Mouse (Mus musculus) heart, embryonic 11.5 days (tissue): ENCODE measurements at regions not wholly inside any gene's neighbourhood (a gene's known extent, or its start where the extent isn't known, plus 50 kb on each side); places are given as distances from the start of the nearest gene placed in this dataset.
A peak's percentile ranks its signal among the peaks of the same experiment; 100 is the strongest.
"Not testable (repeated sequence)": the region's sequence is repeated elsewhere in the genome, so short reads cannot be mapped to it uniquely, and the experiment has no call there.

Experiments
- ATAC-seq: fragments of 200-750 bp; cut with Nextera tagmentation; replicated peaks from 2 replicates; pipeline ENCODE4 v1.8.0; 2017; ENCODE audit warnings: moderate library complexity; ENCODE audit not compliant: insufficient number of reproducible peaks, low FRiP score, low TSS enrichment
- H3K27ac ChIP-seq: fragments of 300-500 bp; sonication (generic); 2 replicates; pipeline ENCODE4 v1.5.1; 2014; ENCODE audit warnings: mild to moderate bottlenecking, low read depth, low read length
- H3K27me3 ChIP-seq: fragments of 300-500 bp; sonication (generic); 2 replicates; pipeline ENCODE4 v1.6.1; 2014; ENCODE audit warnings: mild to moderate bottlenecking, low read length, mixed read lengths; ENCODE audit not compliant: control insufficient read depth, insufficient read depth
- H3K36me3 ChIP-seq: fragments of 300-500 bp; sonication (generic); 2 replicates; pipeline ENCODE4 v1.6.1; 2014; ENCODE audit warnings: mild to moderate bottlenecking, low read length, moderate library complexity, mixed read lengths; ENCODE audit not compliant: control insufficient read depth, insufficient read depth
- H3K4me1 ChIP-seq: fragments of 300-500 bp; sonication (generic); 2 replicates; pipeline ENCODE4 v1.6.1; 2014; ENCODE audit warnings: low read length; ENCODE audit not compliant: control insufficient read depth, insufficient read depth
- H3K4me2 ChIP-seq: fragments of 300-500 bp; sonication (generic); 2 replicates; pipeline ENCODE4 v1.6.1; 2014; ENCODE audit warnings: mild to moderate bottlenecking, moderate library complexity
- H3K4me3 ChIP-seq: fragments of 300-500 bp; sonication (generic); 2 replicates; pipeline ENCODE4 v1.5.1; 2014; ENCODE audit warnings: low read depth, low read length
- H3K9ac ChIP-seq: fragments of 300-500 bp; sonication (generic); 2 replicates; pipeline ENCODE4 v1.6.1; 2014; ENCODE audit warnings: mild to moderate bottlenecking, low read depth, low read length, moderate library complexity
- H3K9me3 ChIP-seq: fragments of 300-500 bp; sonication (generic); replicated peaks from 2 replicates; pipeline ENCODE4 v1.6.1; 2016; ENCODE audit warnings: low read length; ENCODE audit not compliant: control insufficient read depth
- whole genome bisulfite sequencing: fragments of 180-500 bp; shearing (Covaris S2); extraction: QIAGEN DNeasy Blood & Tissue Kit; methylation state at CpG from one replicate; pipeline ENCODE4 v1.1.7; 2014; ENCODE audit not compliant: insufficient replicate concordance; 5-methylcytosine and 5-hydroxymethylcytosine counted together

DNA sequence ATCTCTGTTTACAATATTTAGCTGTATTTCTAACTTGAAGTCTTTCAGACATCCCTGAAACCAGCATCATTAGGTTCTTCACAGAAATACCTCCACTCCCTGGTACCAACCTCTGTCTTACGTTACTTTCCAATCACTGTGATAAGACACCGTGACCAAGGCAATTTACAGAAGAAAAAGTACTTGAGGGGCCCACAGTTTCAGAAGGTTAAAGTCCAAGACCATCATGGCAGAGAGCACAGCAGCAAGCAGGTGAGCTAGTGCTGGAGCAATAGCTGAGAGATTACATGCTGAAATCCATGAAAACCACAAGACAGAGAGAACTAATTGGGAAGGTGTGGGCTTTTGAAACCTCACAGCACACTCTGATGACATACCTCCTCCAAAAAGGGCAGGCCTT lies 84.9 kb upstream of the Tgm3 start:
- ATAC-seq, result no peak

DNA sequence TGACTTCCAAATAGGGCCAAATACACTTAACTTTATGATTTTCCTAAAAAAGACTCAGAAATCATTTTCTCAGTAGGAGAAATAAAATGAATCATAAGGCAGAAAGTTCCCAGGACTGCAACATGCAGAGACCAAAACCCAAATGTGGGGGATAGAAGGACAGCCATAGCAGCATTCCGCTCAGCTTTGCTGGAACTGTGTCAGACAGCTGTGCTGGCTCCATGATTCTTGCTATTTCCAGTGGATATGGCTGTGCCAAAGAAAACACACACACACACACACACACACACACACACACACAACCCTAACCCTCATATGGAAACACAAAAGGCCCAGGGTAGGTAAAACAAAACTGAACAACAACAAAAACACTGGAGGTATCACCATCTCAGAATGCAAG lies 78.6 kb upstream of the Tgm3 start:
- H3K9me3 ChIP-seq, result no peaks in the 10 kb centered on the region
- no peak for ATAC-seq
- H3K4me3 ChIP-seq, result no peak overlapping the region
- H3K9ac ChIP-seq, result no peak overlapping the region
- H3K36me3 ChIP-seq, result no peaks in the 10 kb centered on the region
- no peaks in the 10 kb centered on the region for H3K27me3 ChIP-seq
- no peak overlapping the region for H3K27ac ChIP-seq
- H3K4me2 ChIP-seq, result no peak overlapping the region
- WGBS, result 81% methylated on average over 1 of the region's 1 CpGs
- no peaks in the 10 kb centered on the region for H3K4me1 ChIP-seq

More for the DNA sequence above, 84.9 kb upstream of the Tgm3 start:
- H3K27me3 ChIP-seq, result no peaks in the 10 kb centered on the region
- 62% methylated on average over 2 of the region's 2 CpGs for WGBS
- no peak overlapping the region for H3K4me3 ChIP-seq
- no peak overlapping the region for H3K9ac ChIP-seq
- no peak overlapping the region for H3K27ac ChIP-seq
- no peak overlapping the region for H3K4me2 ChIP-seq
- H3K36me3 ChIP-seq, result no peaks in the 10 kb centered on the region
- no peaks in the 10 kb centered on the region for H3K4me1 ChIP-seq
- no peaks in the 10 kb centered on the region for H3K9me3 ChIP-seq

DNA sequence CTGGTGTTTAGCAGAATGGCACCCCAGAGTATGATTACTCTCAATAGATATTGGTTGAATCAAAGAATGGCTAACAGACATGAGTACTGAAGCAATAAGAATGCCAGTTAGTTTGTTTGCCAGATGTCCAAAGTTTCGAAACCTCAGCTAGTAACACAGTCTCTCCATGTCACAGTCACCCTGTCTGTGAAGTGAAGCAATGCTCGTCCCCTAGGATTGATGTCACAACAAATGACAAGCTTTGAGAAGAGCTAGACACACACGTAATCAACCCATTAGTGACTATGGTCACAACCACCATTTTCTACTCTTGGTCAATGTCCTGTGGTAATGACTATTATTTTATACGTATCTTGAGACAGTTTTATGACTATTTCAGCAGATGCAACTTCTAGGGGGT lies 69.3 kb upstream of the Tgm3 start:
- Histone ChIP-seq H3K4me1 (no peaks in the 10 kb centered on the region), H3K27ac (no peak overlapping the region), H3K4me3 (no peak overlapping the region), H3K27me3 (no peaks in the 10 kb centered on the region), H3K36me3 (no peaks in the 10 kb centered on the region), H3K4me2 (no peak overlapping the region), H3K9ac (no peak overlapping the region), H3K9me3 (no peaks in the 10 kb centered on the region; the same call in 1 of the 2 replicates)
- WGBS, result 79% methylated on average over 4 of the region's 4 CpGs
- no peak for ATAC-seq

DNA sequence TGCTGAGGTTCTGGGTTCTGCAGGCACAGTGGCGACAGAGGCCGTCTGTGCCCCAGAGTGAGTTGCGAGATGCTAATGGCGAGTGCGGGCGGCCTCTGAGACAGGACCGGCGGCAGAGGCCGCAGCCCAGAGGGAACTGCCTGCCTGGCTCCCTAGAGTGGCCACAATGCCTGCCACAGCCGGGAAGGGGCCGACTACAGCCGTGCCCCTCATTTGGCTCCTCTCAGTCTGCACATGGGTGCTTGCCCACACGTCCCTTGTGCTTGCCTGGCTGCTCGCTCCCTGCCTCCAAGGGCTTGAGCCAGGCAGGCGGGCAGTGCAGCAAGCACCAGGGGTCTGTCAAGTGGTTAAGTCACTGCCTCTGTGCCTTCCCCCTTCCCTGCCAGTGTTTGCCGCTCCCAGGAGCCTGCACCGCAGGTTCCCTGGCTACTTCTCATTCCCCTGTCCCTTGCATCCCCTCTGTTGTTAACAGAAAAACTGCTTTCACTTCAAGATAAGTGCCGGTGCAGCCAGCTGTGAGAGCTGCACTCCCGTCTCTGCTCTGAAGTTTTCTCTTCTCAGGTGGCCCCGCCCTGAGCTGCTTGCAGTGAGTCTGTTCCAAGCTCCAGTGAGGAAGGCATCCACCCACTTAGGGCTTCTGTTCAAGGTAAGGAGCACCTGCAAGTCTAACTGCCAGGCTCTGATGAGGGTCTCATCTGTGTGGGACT lies 64.1 kb upstream of the Tgm3 start:
- Histone ChIP-seq H3K27ac (peak overlapping the region; percentile 58), H3K36me3 (no peaks in the 10 kb centered on the region), H3K9me3 (no peaks in the 10 kb centered on the region; the same call in 1 of the 2 replicates), H3K4me2 (peak overlapping the region; percentile 61), H3K4me1 (no peaks in the 10 kb centered on the region), H3K9ac (peak overlapping the region; percentile 63; the same call in 1 of the 2 replicates), H3K27me3 (no peaks in the 10 kb centered on the region), H3K4me3 (peak overlapping the region; percentile 30)
- no peak; the same call in 1 of the 2 replicates for ATAC-seq
- 44% methylated on average over 20 of the region's 20 CpGs for WGBS

DNA sequence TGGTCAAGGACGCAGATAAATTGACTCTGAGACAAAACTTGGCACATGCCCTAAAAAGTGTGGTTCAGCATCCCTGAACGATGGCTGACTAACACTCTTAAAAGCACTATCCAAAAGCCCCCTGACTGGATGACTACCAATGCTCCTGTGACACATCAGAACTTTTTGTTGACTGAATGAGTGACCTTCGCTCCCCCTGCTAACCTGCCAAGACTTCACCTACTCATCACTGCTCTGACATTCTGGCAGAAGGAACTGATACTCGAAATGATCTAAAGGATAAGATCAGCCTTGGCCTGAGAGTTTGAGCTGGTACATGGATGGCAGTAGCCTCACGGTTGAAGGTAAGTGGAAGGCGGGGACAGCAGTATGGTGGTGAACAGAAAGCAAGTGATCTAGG lies 62.4 kb upstream of the Tgm3 start:
- H3K4me2 ChIP-seq, H3K27me3 ChIP-seq, H3K9me3 ChIP-seq, H3K4me3 ChIP-seq, H3K9ac ChIP-seq, H3K4me1 ChIP-seq, H3K36me3 ChIP-seq, ATAC-seq, H3K27ac ChIP-seq: not testable (repeated sequence)
- 83% methylated on average over 6 of the region's 6 CpGs for WGBS

DNA sequence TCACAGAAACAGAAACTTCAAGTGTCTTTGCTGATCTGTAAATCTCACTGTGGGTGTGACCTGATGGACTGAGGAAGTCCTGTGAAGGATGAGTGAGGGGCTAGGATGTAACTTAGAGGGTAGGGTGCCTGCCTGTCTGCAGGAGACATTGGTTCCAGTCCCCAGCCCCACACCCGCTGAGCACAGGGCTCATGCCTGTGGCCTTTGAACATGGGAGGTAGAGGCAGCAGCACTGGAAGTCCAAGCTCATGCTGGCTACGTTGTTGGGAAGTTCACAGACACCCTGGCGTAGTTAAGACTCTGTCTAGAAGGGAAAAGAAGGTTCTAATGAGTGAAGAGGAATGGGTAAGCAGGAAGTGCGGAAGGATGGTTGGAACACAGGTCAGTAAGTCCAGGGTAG lies 59.7 kb upstream of the Tgm3 start:
- H3K4me3 ChIP-seq, result no peak overlapping the region
- no peak overlapping the region for H3K4me2 ChIP-seq
- H3K4me1 ChIP-seq, result peaks cover 11% of the 10 kb centered on the region
- H3K36me3 ChIP-seq, result no peaks in the 10 kb centered on the region
- no peaks in the 10 kb centered on the region for H3K9me3 ChIP-seq
- WGBS, result 84% methylated on average over 4 of the region's 4 CpGs
- no peaks in the 10 kb centered on the region for H3K27me3 ChIP-seq
- no peak overlapping the region for H3K9ac ChIP-seq
- H3K27ac ChIP-seq, result no peak overlapping the region
- ATAC-seq, result no peak

DNA sequence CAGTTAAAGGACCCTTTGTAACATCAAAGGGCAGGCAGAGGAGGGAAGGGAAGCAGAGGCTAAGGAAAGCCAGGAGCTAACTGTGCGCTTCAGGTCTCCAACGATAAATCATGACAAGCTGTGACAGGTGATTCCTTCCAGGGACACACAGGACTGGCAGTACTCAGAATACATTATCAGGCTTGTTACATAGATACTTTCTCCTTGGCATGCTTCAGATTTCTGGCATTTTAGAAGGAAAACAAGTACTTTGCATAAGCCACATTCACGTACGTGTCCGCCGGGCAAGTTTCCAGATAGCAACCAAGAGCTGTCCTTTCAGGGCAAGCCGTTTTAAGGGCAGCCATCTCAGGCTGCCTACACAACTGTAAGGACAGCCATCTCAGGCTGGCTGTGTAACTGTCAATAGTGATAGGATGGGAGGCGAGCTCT lies 56.9 kb upstream of the Tgm3 start:
- H3K9me3 ChIP-seq, result no peaks in the 10 kb centered on the region
- WGBS, result 40% methylated on average over 8 of the region's 8 CpGs
- peak overlapping the region; percentile 17; the same call in 1 of the 2 replicates for H3K27ac ChIP-seq
- no peaks in the 10 kb centered on the region for H3K27me3 ChIP-seq
- H3K36me3 ChIP-seq, result no peaks in the 10 kb centered on the region
- no peak overlapping the region for H3K9ac ChIP-seq
- peaks cover 11% of the 10 kb centered on the region for H3K4me1 ChIP-seq
- no peak overlapping the region for H3K4me2 ChIP-seq
- H3K4me3 ChIP-seq, result no peak overlapping the region
- ATAC-seq, result no peak

DNA sequence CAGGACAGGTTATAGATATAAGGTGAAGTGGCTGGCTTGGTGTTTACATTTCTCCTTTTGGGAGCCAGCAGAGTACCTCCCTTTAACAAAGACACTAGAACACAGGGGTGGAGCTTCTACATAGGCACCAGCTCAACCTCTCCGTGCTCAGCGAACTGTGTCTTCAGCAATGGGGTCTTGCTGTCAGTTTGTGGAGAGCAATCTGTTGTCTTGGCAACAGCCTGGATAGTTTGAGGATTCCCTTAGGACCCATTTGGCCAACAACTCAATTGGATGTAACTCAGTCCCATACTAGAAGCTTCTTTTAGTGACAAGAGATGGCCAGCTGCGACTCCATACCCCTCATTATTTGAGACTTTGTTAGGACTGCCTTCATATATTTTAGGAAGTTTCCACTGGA lies 54.0 kb upstream of the Tgm3 start:
- H3K4me1 ChIP-seq, result peaks cover 11% of the 10 kb centered on the region
- H3K27me3 ChIP-seq, result no peaks in the 10 kb centered on the region
- H3K36me3 ChIP-seq, result no peaks in the 10 kb centered on the region
- ATAC-seq, result no peak
- H3K9ac ChIP-seq, result no peak overlapping the region
- no peak overlapping the region for H3K4me3 ChIP-seq
- H3K9me3 ChIP-seq, result no peaks in the 10 kb centered on the region
- WGBS, result 76% methylated on average over 3 of the region's 3 CpGs
- no peak overlapping the region for H3K27ac ChIP-seq
- H3K4me2 ChIP-seq, result no peak overlapping the region

DNA sequence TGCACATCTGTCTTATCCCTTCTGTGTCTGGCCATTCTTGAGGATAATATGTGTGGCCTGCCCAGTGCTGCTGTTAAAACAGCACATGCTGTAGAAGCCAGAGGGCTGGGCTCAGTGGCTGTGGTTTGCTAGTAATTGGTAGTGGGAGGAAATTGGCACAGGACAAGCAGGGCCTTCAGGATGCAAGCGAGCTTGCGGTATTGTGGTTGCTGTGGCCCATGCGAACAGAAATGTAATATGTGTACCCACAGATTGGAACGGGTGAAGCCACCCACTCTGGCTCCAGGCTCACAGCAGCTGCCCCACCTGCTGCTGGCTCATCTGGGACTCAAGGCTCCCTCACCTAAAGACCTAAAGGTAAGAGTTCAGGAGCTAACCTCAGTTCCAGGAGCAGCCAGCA lies 51.8 kb upstream of the Tgm3 start:
- Histone ChIP-seq H3K4me1 (peaks cover 6% of the 10 kb centered on the region), H3K4me3 (no peak overlapping the region), H3K4me2 (no peak overlapping the region), H3K27me3 (no peaks in the 10 kb centered on the region), H3K9ac (no peak overlapping the region), H3K36me3 (no peaks in the 10 kb centered on the region), H3K27ac (no peak overlapping the region), H3K9me3 (no peaks in the 10 kb centered on the region)
- 88% methylated on average over 4 of the region's 4 CpGs for WGBS
- ATAC-seq, result no peak
